Mouse (Mus musculus) c-Kit-negative CD71-positive TER-119-positive erythroid progenitor cells, embryonic 14.5 days (primary cell): Measurements from ENCODE around the gene Tbpl2.

Experiments
- DNase-seq: peaks from one replicate; pipeline ENCODE4 v3.0.0-alpha.2; 2013; ENCODE audit warnings: low read depth, low spot score

The Tbpl2 gene

GRCm38 (mm10) chr2:24096495-24096894, at the start of gene Tbpl2:
Gene Tbpl2 (minus strand): TSS chr2:24096595.
- no peak for DNase-seq

DNA sequence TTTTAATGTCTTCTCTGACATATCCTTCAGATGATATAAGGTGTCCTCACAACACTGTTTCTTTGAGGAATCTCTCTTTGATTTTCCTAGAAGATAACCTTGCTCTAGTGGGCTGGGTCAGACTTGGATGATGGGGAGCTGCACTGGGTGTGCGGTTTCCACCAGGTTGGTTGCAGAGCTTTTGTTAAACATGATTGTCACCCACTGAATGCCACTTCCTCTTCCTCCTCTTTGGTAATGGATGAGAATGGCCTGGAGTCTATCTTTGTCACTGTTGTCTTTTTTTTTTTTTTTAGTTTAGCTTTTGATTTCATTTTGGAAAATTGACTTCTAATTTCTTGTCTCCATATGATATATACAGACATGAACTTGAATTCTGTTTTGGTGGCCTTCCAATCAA, 38.0 kb upstream of the Tbpl2 start:
- no peak for DNase-seq

- no peak for DNase-seq
Measured at GRCm38 (mm10) chr2:24109085-24109484, 12.7 kb upstream of the Tbpl2 start.

GRCm38 (mm10) chr2:24103619-24104289, 7.4 kb upstream of the Tbpl2 start:
- no peak for DNase-seq

DNA sequence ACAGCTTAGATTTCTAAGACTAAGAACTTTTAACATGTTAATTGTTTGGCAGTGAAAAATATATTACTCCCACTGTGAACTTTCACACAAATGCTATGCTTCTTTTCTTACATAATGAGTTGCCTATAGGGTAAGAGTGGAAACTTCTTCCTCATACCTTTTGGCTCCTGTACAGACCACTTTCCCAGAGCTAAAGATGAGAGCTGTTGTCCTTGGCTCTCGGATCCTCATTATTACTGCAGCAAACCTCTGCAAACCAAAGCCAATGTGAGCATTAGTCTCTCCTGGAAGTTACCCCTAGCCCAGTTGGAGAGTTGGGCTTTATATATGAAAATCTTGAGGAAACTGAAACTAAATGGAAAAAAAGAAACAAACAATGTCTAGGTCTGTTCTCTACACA, 5.5 kb downstream of the Tbpl2 start:
- DNase-seq: no peak

DNA sequence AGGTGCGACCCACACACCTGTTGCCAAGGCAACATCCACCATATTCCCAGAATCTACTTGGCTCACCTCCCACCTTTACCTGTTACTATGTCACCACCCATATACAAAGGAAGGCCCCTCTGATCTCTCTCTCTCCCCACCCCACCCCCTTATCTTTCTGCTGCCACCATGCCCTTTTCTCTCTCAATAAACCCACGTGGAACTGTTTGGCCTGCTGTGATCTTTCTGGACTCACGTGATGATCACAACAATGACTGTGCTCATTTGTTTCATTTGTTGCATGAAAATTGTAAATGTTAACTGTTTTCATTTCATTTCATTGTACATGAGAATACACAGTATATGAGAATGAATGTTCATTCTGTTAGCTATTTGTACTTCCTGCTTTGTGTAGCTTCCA, 45.9 kb downstream of the Tbpl2 start:
- DNase-seq: no peak

- DNase-seq: no peak
Measured at GRCm38 (mm10) chr2:24049344-24049990, 46.9 kb downstream of the Tbpl2 start, which contains the start of gene Hnmt. Gene Hnmt (minus strand): TSS chr2:24049394.

DNA sequence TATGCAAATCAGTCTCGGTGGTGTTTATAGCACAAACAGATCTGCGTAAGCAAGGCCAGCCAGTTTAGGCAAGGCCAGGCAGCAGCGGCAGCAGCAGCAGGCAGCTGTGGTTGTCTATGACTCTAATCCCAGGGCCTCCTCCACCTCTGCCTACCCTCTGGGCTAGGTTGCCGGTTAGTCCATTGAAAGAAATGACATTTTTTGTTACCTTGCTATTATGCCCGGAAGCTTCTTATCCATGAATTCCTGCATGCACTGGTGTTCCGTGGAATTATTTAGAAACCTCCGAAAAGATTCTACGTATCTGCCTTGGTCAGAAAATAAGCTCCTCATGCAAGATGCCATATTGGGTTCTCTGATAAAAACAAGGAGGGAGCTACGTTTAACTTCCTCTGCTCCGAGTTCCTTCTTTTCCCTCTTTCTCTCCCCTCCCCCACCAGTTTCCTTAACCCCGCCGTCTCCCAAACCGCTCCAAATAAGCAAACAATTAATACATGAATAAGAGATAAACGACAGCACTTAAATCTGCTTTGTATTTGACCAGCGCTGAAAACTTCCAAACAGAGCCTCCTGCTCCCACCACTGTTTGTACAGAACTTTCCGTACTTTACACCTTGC, 47.8 kb downstream of the Tbpl2 start:
- no peak for DNase-seq

GRCm38 (mm10) chr2:24047551-24048479, 48.6 kb downstream of the Tbpl2 start:
- no peak for DNase-seq

DNA sequence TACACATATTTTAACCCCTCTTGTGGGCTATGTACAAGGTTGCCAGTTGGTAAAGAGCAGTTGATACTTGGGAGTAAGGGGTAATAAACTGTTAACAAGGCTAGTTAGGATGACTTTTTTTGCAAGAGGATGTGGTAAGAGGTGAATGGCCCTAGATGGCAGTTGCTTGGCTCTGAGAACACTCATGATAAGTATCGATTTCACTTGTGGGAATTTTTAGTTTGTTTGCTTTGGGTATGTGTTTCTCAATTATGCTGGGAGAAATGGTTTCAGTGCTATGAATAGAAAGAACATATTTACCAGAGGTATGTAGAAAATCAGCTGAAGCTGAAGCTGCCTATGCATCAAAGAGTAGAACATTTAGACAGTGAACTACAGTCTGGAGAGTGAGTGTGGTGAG, 53.5 kb downstream of the Tbpl2 start:
- no peak for DNase-seq

- DNase-seq: no peak
Measured at GRCm38 (mm10) chr2:24040531-24040930, 55.9 kb downstream of the Tbpl2 start.
